Mouse (Mus musculus) intestine, postnatal 0 days (tissue): ENCODE results near the gene Cacul1. TPM values are rescaled to one million over a fixed set of nuclear protein-coding genes. Genes with fewer than 3 reads are reported as not detected.

ENCODE experiments used
- ATAC-seq: fragments of 200-750 bp; cut with Nextera tagmentation; 2 replicates; pipeline ENCODE4 v1.8.0; 2017; ENCODE audit warnings: mild to moderate bottlenecking, moderate TSS enrichment, moderate library complexity
- H3K27ac ChIP-seq: fragments of 300-500 bp; sonication (generic); 2 replicates; pipeline ENCODE4 v1.5.1; 2014; ENCODE audit warnings: mild to moderate bottlenecking, low read depth, low read length, moderate library complexity
- H3K27me3 ChIP-seq: fragments of 300-500 bp; sonication (generic); replicated peaks from 2 replicates; pipeline ENCODE4 v1.6.1; 2014; ENCODE audit warnings: low read length, mixed read lengths; ENCODE audit not compliant: control insufficient read depth, insufficient read depth
- H3K36me3 ChIP-seq: fragments of 300-500 bp; sonication (generic); 2 replicates; pipeline ENCODE4 v1.6.1; 2014; ENCODE audit warnings: mild to moderate bottlenecking, moderate library complexity; ENCODE audit not compliant: control insufficient read depth, insufficient read depth
- H3K4me1 ChIP-seq: fragments of 300-500 bp; sonication (generic); replicated peaks from 2 replicates; pipeline ENCODE4 v1.6.1; 2014; ENCODE audit warnings: antibody characterized with exemption, low read length, mixed read lengths; ENCODE audit not compliant: control insufficient read depth, insufficient read depth
- H3K4me2 ChIP-seq: fragments of 300-500 bp; sonication (generic); replicated peaks from 2 replicates; pipeline ENCODE4 v1.6.1; 2014; ENCODE audit warnings: low read depth, mild to moderate bottlenecking, moderate library complexity
- H3K4me3 ChIP-seq: fragments of 300-500 bp; sonication (generic); 2 replicates; pipeline ENCODE4 v1.5.1; 2014; ENCODE audit warnings: low read depth, low read length
- H3K9ac ChIP-seq: fragments of 300-500 bp; sonication (generic); 2 replicates; pipeline ENCODE4 v1.6.1; 2014; ENCODE audit warnings: mild to moderate bottlenecking, low read depth, low read length
- H3K9me3 ChIP-seq: fragments of 300-500 bp; sonication (generic); 2 replicates; pipeline ENCODE4 v1.6.1; 2016; ENCODE audit warnings: mixed run types; ENCODE audit not compliant: control insufficient read depth
- CTCF ChIP-seq: sonication (generic); IDR thresholded peaks from 2 replicates; pipeline ENCODE4 v1.5.1; 2016; ENCODE audit warnings: low read depth, mild to moderate bottlenecking, control low read depth, antibody characterized with exemption, moderate library complexity
- WGBS: fragments of 180-500 bp; shearing (Covaris S2); extraction: QIAGEN DNeasy Blood & Tissue Kit; methylation state at CpG from one replicate; pipeline ENCODE4 v1.1.7; 2014; 5-methylcytosine and 5-hydroxymethylcytosine counted together
- microRNA-seq: library from miRNA; unstranded; fragments of <30 nt; microRNA quantifications from one replicate; pipeline ENCODE4, GENCODE M21; 2016
- polyA plus RNA-seq: library from polyadenylated mRNA; unstranded; fragments of >200 nt; fragmentation: Nextera tagmentation; extraction: Ambion mirVana; gene quantifications from 2 replicates; pipeline ENCODE4 v1.2.1, GENCODE M21; 2015

Cacul1 gene
- polyA plus RNA-seq, 1 experiment from 2014 or later, result 11.8 TPM

- H3K4me3 ChIP-seq, result no peak overlapping the region
- no peak overlapping the region for H3K9ac ChIP-seq
- H3K27ac ChIP-seq, result no peak overlapping the region
- no peak for TF ChIP-seq CTCF
- H3K4me1 ChIP-seq, result no peaks in the 10 kb centered on the region
- no peak overlapping the region for H3K4me2 ChIP-seq
- H3K36me3 ChIP-seq, result no peaks in the 10 kb centered on the region
- H3K27me3 ChIP-seq, result no peaks in the 10 kb centered on the region
- ATAC-seq, result no peak
- 81% methylated on average over 1 of the region's 1 CpGs for WGBS
- no peaks in the 10 kb centered on the region for H3K9me3 ChIP-seq
Measured at GRCm38 (mm10) chr19:60489566-60489965, 91.3 kb downstream of the Cacul1 start.

GRCm38 (mm10) chr19:60485261-60485660 lies 95.6 kb downstream of the Cacul1 start:
- H3K4me3 ChIP-seq, result no peak overlapping the region
- H3K27ac ChIP-seq, result no peak overlapping the region
- TF ChIP-seq CTCF, result no peak
- no peak overlapping the region for H3K4me2 ChIP-seq
- no peaks in the 10 kb centered on the region for H3K27me3 ChIP-seq
- H3K9me3 ChIP-seq, result no peaks in the 10 kb centered on the region
- no peaks in the 10 kb centered on the region for H3K4me1 ChIP-seq
- H3K36me3 ChIP-seq, result no peaks in the 10 kb centered on the region
- no peak overlapping the region for H3K9ac ChIP-seq
- no peak for ATAC-seq

- H3K36me3 ChIP-seq, result no peaks in the 10 kb centered on the region
- 22% methylated on average over 1 of the region's 1 CpGs for WGBS
- H3K9me3 ChIP-seq, result no peaks in the 10 kb centered on the region
- no peak overlapping the region for H3K9ac ChIP-seq
- no peaks in the 10 kb centered on the region for H3K27me3 ChIP-seq
- no peak overlapping the region for H3K27ac ChIP-seq
- no peak overlapping the region for H3K4me3 ChIP-seq
- TF ChIP-seq CTCF, result no peak
- ATAC-seq, result no peak
- no peaks in the 10 kb centered on the region for H3K4me1 ChIP-seq
- no peak overlapping the region for H3K4me2 ChIP-seq
Measured at GRCm38 (mm10) chr19:60478859-60479258, 102.0 kb downstream of the Cacul1 start.

- Histone ChIP-seq H3K36me3 (no peaks in the 10 kb centered on the region), H3K27ac (no peak overlapping the region), H3K4me3 (no peak overlapping the region), H3K9ac (no peak overlapping the region), H3K9me3 (no peaks in the 10 kb centered on the region), H3K4me1 (no peaks in the 10 kb centered on the region), H3K27me3 (no peaks in the 10 kb centered on the region), H3K4me2 (no peak overlapping the region)
- 52% methylated on average over 2 of the region's 2 CpGs for WGBS
- no peak for ATAC-seq
- no peak for TF ChIP-seq CTCF
Measured at GRCm38 (mm10) chr19:60477788-60478187, 103.0 kb downstream of the Cacul1 start.

Small RNA genes within 50 kb of the gene (microRNA-seq; reads per million reads assigned to microRNA genes)
- not detected for gene Gm25238

Other genes with a start within 250 kb of the Cacul1 start
- not detected in 2 replicates for gene Prlhr, start 112.7 kb downstream of the Cacul1 start, polyA plus RNA-seq
- gene Nanos1, start 175.0 kb upstream of the Cacul1 start, polyA plus RNA-seq, result 0.60 and 0.67 TPM in 2 replicates
- 57.2 and 64.2 TPM in 2 replicates for gene Eif3a, start 209.6 kb upstream of the Cacul1 start, polyA plus RNA-seq
- gene Fam45a, start 230.6 kb upstream of the Cacul1 start, polyA plus RNA-seq, result 26.0 and 29.2 TPM in 2 replicates